Mouse (Mus musculus) left cerebral cortex, postnatal 14 days (tissue): ENCODE measurements around the gene Nlrp3. TPM values are rescaled to one million over a fixed set of nuclear protein-coding genes. Genes with fewer than 3 reads are reported as not detected.
A peak's percentile ranks its signal among the peaks of the same experiment; 100 is the strongest.
"Not testable (repeated sequence)": the region's sequence is repeated elsewhere in the genome, so short reads cannot be mapped to it uniquely, and the experiment has no call there.

Experiments used
- DNase-seq, 2 experiments: peaks; one replicate each; pipeline ENCODE4 v3.0.0; 2021 to 2022; ENCODE audit warnings: low spot score in 2 of 2, mixed read lengths in 1 of 2
- intact Hi-C: fragments of 180-260 bp; cut with DNase I; formaldehyde crosslinking; loops from one replicate; pipeline ENCODE4 v1.15.1; 2025
- total RNA-seq, 2 experiments: library from RNA; stranded (reverse); gene quantifications; 2 replicates each; pipeline ENCODE4 v1.2.3; 2021

Nlrp3 gene
- total RNA-seq, 2 experiments from 2014 or later: 0.80 to 1.1 TPM

GRCm38 (mm10) chr11:59530870-59531535 lies 10.4 kb upstream of the Nlrp3 start:
- intact Hi-C loops: no loop called here
- DNase-seq: peak; percentile 28 to 57

GRCm38 (mm10) chr11:59531562-59531961 lies 9.8 kb upstream of the Nlrp3 start:
- intact Hi-C loops: no loop called here
- no peak for DNase-seq

GRCm38 (mm10) chr11:59537218-59538130 lies 3.9 kb upstream of the Nlrp3 start:
- no peak for DNase-seq
- intact Hi-C loops: no loop called here

- intact Hi-C loops: no loop called here
- peak; percentile 58 to 65 for DNase-seq
Measured at GRCm38 (mm10) chr11:59538387-59538786, 3.0 kb upstream of the Nlrp3 start.

GRCm38 (mm10) chr11:59540123-59540522 lies 1.2 kb upstream of the Nlrp3 start:
- intact Hi-C loops: no loop called here
- no peak for DNase-seq

GRCm38 (mm10) chr11:59542442-59542841 lies 1.1 kb downstream of the Nlrp3 start:
- intact Hi-C loops: no loop called here

GRCm38 (mm10) chr11:59543376-59543775 lies 2.0 kb downstream of the Nlrp3 start:
- intact Hi-C loops: no loop called here
- DNase-seq: no peak

More at GRCm38 (mm10) chr11:59542442-59542841, 1.1 kb downstream of the Nlrp3 start:
- DNase-seq: no peak

GRCm38 (mm10) chr11:59544005-59544404 lies 2.6 kb downstream of the Nlrp3 start:
- no peak for DNase-seq

GRCm38 (mm10) chr11:59554127-59554526 lies 12.8 kb downstream of the Nlrp3 start:
- DNase-seq: no peak
- intact Hi-C loops: no loop called here

More at GRCm38 (mm10) chr11:59544005-59544404, 2.6 kb downstream of the Nlrp3 start:
- intact Hi-C loops: no loop called here

GRCm38 (mm10) chr11:59554535-59554934 lies 13.2 kb downstream of the Nlrp3 start:
- no peak for DNase-seq
- intact Hi-C loops: no loop called here

GRCm38 (mm10) chr11:59560906-59561305 lies 19.5 kb downstream of the Nlrp3 start:
- intact Hi-C loops: no loop called here
- no peak for DNase-seq

- no peak for DNase-seq
- intact Hi-C loops: no loop called here
Measured at GRCm38 (mm10) chr11:59562336-59562735, 21.0 kb downstream of the Nlrp3 start.

- no peak for DNase-seq
- intact Hi-C loops: no loop called here
Measured at GRCm38 (mm10) chr11:59562837-59563236, 21.5 kb downstream of the Nlrp3 start.

- intact Hi-C loops: loop anchor here (1.0 kb wide), 1 partner anchor 44 kb away; no protein-coding TSS in a partner anchor
- no peak for DNase-seq
Measured at GRCm38 (mm10) chr11:59569306-59569705, 27.9 kb downstream of the Nlrp3 start.

- no peak for DNase-seq
- intact Hi-C loops: no loop called here
Measured at GRCm38 (mm10) chr11:59575726-59576125, 34.4 kb downstream of the Nlrp3 start.

- intact Hi-C loops, DNase-seq: not testable (repeated sequence)
Measured at GRCm38 (mm10) chr11:59576135-59576534, 34.8 kb downstream of the Nlrp3 start, which contains the start of gene Olfr222. Gene Olfr222 (minus strand): TSS chr11:59576235.

- intact Hi-C loops: no loop called here
- no peak for DNase-seq
Measured at GRCm38 (mm10) chr11:59584539-59584938, 43.2 kb downstream of the Nlrp3 start.

GRCm38 (mm10) chr11:59589496-59589895 lies 48.1 kb downstream of the Nlrp3 start:
- DNase-seq: no peak
- intact Hi-C loops: no loop called here

- intact Hi-C loops: no loop called here
- DNase-seq: no peak
Measured at GRCm38 (mm10) chr11:59593189-59593588, 51.8 kb downstream of the Nlrp3 start, which contains the start of gene Olfr223. Gene Olfr223 (minus strand): TSS chr11:59593289.

GRCm38 (mm10) chr11:59596091-59596490 lies 54.7 kb downstream of the Nlrp3 start:
- no peak for DNase-seq
- intact Hi-C loops: no loop called here
